Mouse (Mus musculus): ENCODE data around the gene Lrrc75b.

Lrrc75b gene

GRCm38 (mm10) chr10:75559676-75560548 lies at the start of gene Lrrc75b:
Gene Lrrc75b, minus strand, starts transcription at chr10:75560330.
- DNase-seq = peak; percentile 74

- no peak for DNase-seq
Observed at GRCm38 (mm10) chr10:75608975-75609374, 48.8 kb upstream of the Lrrc75b start.

- no peak for DNase-seq
Observed at GRCm38 (mm10) chr10:75607253-75607652, 47.1 kb upstream of the Lrrc75b start.

GRCm38 (mm10) chr10:75605162-75605846 lies 45.2 kb upstream of the Lrrc75b start:
- no peak for DNase-seq

- DNase-seq = no peak
Observed at GRCm38 (mm10) chr10:75600189-75600730, 40.1 kb upstream of the Lrrc75b start.

- peak; percentile 64 for DNase-seq
Observed at GRCm38 (mm10) chr10:75595981-75596380, 35.9 kb upstream of the Lrrc75b start.

- no peak for DNase-seq
Observed at GRCm38 (mm10) chr10:75592585-75592984, 32.5 kb upstream of the Lrrc75b start.

GRCm38 (mm10) chr10:75591211-75591894 lies 31.2 kb upstream of the Lrrc75b start:
- peak; percentile 65 for DNase-seq

- DNase-seq = peak; percentile 54
Observed at GRCm38 (mm10) chr10:75589651-75590050, 29.5 kb upstream of the Lrrc75b start.

GRCm38 (mm10) chr10:75589129-75589528 lies 29.0 kb upstream of the Lrrc75b start, which contains the start of gene Ggt5:
Gene Ggt5, plus strand, starts transcription at chr10:75589340.
- DNase-seq = peak; percentile 67

GRCm38 (mm10) chr10:75588336-75588735 lies 28.2 kb upstream of the Lrrc75b start:
- peak; percentile 63 for DNase-seq

- DNase-seq = no peak
Observed at GRCm38 (mm10) chr10:75587781-75588180, 27.7 kb upstream of the Lrrc75b start.

- DNase-seq = no peak
Observed at GRCm38 (mm10) chr10:75586553-75586879, 26.4 kb upstream of the Lrrc75b start.

- DNase-seq = peak; percentile 90
Observed at GRCm38 (mm10) chr10:75585876-75586552, 25.9 kb upstream of the Lrrc75b start.

- DNase-seq = no peak
Observed at GRCm38 (mm10) chr10:75579129-75579528, 19.0 kb upstream of the Lrrc75b start.

GRCm38 (mm10) chr10:75573965-75574364 lies 13.8 kb upstream of the Lrrc75b start:
- DNase-seq = peak; percentile 69

GRCm38 (mm10) chr10:75573181-75573580 lies 13.1 kb upstream of the Lrrc75b start:
- peak; percentile 94 for DNase-seq

GRCm38 (mm10) chr10:75571937-75572336 lies 11.8 kb upstream of the Lrrc75b start:
- peak; percentile 37 for DNase-seq

- DNase-seq = peak; percentile 92
Observed at GRCm38 (mm10) chr10:75570981-75571657, 11.0 kb upstream of the Lrrc75b start.

- DNase-seq = peak; percentile 51
Observed at GRCm38 (mm10) chr10:75568851-75569250, 8.7 kb upstream of the Lrrc75b start.

GRCm38 (mm10) chr10:75568441-75568840 lies 8.3 kb upstream of the Lrrc75b start:
- DNase-seq = peak; percentile 82

- DNase-seq = no peak
Observed at GRCm38 (mm10) chr10:75568029-75568428, 7.9 kb upstream of the Lrrc75b start.
